Mouse (Mus musculus) megakaryocyte, embryonic 14.5 days (primary cell): ENCODE results near the gene Actr6. TPM values are rescaled to one million over a fixed set of nuclear protein-coding genes. Genes with fewer than 3 reads are reported as not detected.

Experiments used
- H3K27me3 ChIP-seq: replicated peaks from 2 replicates; pipeline ENCODE3; 2012; ENCODE audit warnings: inconsistent platforms
- H3K36me3 ChIP-seq: replicated peaks from 2 replicates; pipeline ENCODE3; 2012; ENCODE audit warnings: low read length, inconsistent platforms, mixed read lengths
- H3K4me1 ChIP-seq: 2 replicates; pipeline ENCODE4 v1.6.1; 2012; ENCODE audit warnings: inconsistent platforms
- H3K4me3 ChIP-seq: replicated peaks from 2 replicates; pipeline ENCODE3; 2012; ENCODE audit warnings: moderate library complexity, mild to moderate bottlenecking, inconsistent platforms
- H3K9me3 ChIP-seq: 2 replicates; pipeline ENCODE4 v1.6.1; 2012; ENCODE audit warnings: inconsistent platforms
- FLI1 ChIP-seq: IDR thresholded peaks from 2 replicates; pipeline ENCODE4 v1.6.1; 2012; ENCODE audit warnings: low read length, inconsistent platforms, mixed read lengths
- GATA1 ChIP-seq: IDR thresholded peaks from 3 replicates; pipeline ENCODE4 v1.6.1; 2012; ENCODE audit warnings: mixed read lengths, low read length, inconsistent platforms, borderline replicate concordance
- polyA plus RNA-seq: library from polyadenylated mRNA; stranded (reverse); fragments of >175 nt; gene quantifications from 2 replicates; pipeline ENCODE4 v1.2.3, GENCODE M21; 2012; ENCODE audit warnings: low replicate concordance; ENCODE audit not compliant: insufficient read depth

Actr6 gene
- polyA plus RNA-seq, 1 experiment, result 1.5 TPM

DNA sequence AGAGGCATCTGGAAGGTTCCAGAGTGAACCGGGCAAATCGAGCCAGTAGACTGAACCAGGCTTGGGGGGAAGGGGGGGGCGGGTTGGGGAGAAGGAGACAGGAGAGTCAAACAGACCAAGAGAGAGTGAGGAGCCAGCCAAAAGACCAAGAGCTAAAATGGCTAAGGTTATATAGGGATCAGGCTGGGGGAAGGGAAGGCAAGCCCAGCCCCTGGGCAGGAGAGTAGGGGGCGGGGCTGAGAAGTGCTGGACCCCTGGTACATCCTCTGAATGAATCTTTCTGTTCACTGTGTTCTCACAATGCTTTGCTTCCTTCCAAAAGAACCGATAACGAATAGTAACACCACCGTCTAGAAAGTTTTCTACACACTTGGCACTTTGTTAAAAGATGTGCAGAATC lies 7.6 kb upstream of the Actr6 start:
- H3K4me1 ChIP-seq, result peaks cover 73% of the 10 kb centered on the region
- H3K36me3 ChIP-seq, result peaks cover 4% of the 10 kb centered on the region
- no peak for TF ChIP-seq GATA1
- TF ChIP-seq FLI1, result no peak
- H3K4me3 ChIP-seq, result no peak overlapping the region
- no peaks in the 10 kb centered on the region for H3K9me3 ChIP-seq
- no peaks in the 10 kb centered on the region for H3K27me3 ChIP-seq

DNA sequence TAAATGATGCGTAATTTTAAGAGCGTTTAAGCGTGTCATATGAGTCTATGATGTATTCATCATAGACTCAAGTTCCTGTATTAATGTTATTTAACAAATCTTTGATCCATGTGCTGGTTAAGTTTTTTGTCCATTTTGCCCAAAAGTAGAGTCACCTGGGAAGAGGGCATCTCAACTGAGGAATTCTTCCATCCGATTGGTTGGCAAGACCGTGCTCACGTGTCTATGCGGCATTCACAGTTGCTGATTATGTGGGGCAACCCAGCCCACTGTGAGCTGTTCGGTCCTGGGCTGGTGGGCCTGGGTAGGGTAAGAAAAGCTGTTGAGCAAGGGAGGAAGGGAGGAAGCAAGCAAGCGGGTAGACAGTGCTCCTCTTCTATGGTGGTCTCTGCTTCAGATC lies 6.3 kb upstream of the Actr6 start:
- H3K4me1 ChIP-seq, result peaks cover 62% of the 10 kb centered on the region
- TF ChIP-seq FLI1 (no peak), GATA1 (no peak)
- H3K9me3 ChIP-seq, result no peaks in the 10 kb centered on the region
- peak overlapping the region; percentile 42 for H3K4me3 ChIP-seq
- H3K36me3 ChIP-seq, result peaks cover 4% of the 10 kb centered on the region
- H3K27me3 ChIP-seq, result no peaks in the 10 kb centered on the region

DNA sequence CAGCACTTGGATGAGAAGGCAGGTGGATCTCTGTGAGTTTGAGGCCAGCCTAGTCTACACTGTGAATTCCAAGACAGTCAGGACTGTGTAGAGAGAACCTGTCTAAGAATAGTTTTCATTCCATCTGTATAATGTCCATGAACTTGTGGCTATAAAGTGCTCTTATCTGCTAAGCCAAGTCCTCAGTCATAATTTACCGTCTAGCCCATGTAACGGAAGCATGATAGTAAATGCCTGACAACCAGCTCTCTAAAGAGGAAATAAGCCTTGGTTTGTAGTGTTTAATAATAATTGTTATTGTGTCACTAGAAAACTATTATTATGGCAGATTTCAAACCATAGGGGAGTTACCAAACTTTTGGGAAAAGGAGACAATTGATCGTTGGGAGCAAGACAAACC lies 5.8 kb upstream of the Actr6 start:
- H3K36me3 ChIP-seq, result peaks cover 2% of the 10 kb centered on the region
- peaks cover 57% of the 10 kb centered on the region for H3K4me1 ChIP-seq
- TF ChIP-seq FLI1 (no peak), GATA1 (no peak)
- no peak overlapping the region for H3K4me3 ChIP-seq
- H3K27me3 ChIP-seq, result no peaks in the 10 kb centered on the region
- no peaks in the 10 kb centered on the region for H3K9me3 ChIP-seq

DNA sequence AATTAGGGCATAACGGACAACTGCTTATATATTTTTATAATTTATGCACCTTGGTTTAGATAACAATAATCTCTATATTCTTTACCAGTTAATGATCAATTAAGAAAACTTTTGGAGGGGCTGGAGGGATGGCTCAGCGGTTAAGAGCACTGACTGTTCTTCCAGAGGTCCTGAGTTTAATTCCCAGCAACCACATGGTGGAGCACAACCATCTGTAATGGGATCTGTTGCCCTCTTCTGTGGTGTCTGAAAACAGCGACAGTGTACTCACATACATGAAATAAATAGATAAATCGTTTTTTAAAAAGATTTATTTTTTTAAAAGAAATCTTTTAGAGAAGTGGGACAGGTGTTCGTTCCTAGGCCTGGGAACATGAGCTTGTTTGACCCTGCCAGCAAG lies 5.0 kb upstream of the Actr6 start:
- Histone ChIP-seq H3K27me3 (no peaks in the 10 kb centered on the region), H3K36me3 (no peaks in the 10 kb centered on the region), H3K4me3 (no peak overlapping the region), H3K4me1 (peaks cover 58% of the 10 kb centered on the region), H3K9me3 (no peaks in the 10 kb centered on the region)
- TF ChIP-seq FLI1 (no peak), GATA1 (no peak)

DNA sequence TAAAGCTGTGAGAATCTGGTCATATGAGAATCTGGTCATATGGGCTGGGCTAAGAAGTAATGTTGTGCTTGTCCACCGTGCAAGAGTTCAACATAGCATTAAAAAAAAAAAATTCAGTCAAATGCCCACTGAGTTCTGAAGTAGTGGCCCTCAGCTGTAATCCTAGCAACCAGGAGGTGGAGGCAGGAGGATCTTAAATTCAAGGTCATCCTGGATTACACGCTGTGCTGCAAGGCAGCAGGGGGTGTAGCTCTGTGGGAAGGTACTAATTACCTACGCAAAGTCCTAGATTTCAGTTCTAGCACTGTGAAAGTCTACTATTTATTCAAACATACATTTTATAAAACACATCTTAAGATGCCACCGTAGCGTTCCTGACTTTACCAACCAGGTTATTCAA lies 754 bp downstream of the Actr6 start:
- TF ChIP-seq FLI1, result no peak
- TF ChIP-seq GATA1, result no peak
- Histone ChIP-seq H3K27me3 (no peaks in the 10 kb centered on the region), H3K9me3 (no peaks in the 10 kb centered on the region), H3K4me1 (peaks cover 30% of the 10 kb centered on the region), H3K36me3 (peaks cover 32% of the 10 kb centered on the region), H3K4me3 (peak overlapping the region; percentile 93)

DNA sequence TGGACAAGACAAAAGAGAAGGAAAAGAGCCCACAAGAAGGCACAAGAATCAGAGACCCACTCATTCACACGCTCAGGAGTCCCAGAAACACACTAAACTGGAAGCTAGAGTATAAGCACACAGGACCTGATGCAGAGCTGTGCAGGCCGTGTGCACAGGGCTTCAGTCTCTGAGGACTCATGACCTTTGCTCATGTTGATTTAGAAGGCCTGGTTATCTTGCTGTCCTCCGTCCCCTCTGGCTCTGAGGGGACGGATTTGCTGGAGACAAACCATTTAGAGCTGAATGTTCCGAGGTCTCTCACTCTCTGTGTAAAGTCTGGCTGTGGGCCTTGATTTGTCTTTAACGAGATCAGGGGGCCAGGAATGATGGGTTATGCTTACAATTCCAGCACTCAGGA lies 1.7 kb downstream of the Actr6 start:
- no peaks in the 10 kb centered on the region for H3K27me3 ChIP-seq
- no peaks in the 10 kb centered on the region for H3K9me3 ChIP-seq
- H3K36me3 ChIP-seq, result peaks cover 42% of the 10 kb centered on the region
- TF ChIP-seq GATA1, result no peak
- no peak for TF ChIP-seq FLI1
- H3K4me3 ChIP-seq, result peak overlapping the region; percentile 71
- H3K4me1 ChIP-seq, result peaks cover 28% of the 10 kb centered on the region

DNA sequence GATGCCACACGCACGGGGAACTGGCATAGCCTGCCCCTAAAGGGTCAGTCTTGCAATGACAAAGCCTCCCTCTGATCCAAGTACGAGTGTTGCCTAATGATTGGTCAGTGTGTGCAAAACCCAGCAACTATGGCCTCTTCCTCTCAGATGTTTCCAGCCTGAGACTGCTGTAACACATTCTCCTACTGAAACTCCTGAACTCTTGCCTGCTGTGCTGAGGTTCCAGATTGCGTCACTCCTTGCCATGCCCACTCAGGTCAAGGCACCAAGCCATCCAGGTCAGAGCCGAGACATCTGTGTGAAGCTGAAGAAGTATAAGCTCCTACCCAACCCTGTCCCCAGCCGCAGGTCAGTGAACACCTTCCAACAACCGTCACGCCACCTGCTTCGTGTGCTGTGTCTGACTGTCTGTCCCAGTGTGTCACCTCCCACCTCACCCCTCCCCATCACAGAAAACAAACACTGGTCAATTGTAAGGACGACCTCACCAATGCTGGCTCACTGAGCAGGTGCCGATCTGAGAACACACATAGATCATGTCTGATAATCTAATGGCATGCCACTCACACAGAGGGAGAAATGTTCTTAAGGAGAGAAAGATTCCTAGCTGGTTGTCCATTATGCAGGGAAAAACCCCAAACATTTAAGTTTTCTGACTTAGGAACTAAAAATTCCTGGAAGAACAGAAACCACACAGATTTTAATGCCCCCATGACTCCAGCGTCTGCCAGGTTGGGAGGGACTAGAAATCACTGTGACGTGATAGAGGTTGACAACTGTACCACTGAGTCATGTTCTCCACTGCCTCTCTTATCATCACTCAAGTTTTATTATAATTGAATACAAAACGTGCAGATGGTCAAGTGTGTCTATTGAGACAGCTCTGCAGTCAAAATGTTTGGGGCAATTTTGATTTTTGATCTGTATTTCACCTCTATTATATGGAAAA lies 9.6 kb downstream of the Actr6 start:
- TF ChIP-seq GATA1, result no peak
- TF ChIP-seq FLI1, result no peak
- no peak overlapping the region for H3K4me3 ChIP-seq
- peaks cover 4% of the 10 kb centered on the region; the same call in 1 of the 2 replicates for H3K4me1 ChIP-seq
- H3K9me3 ChIP-seq, result peaks cover 7% of the 10 kb centered on the region
- H3K27me3 ChIP-seq, result no peaks in the 10 kb centered on the region
- peaks cover 84% of the 10 kb centered on the region for H3K36me3 ChIP-seq

DNA sequence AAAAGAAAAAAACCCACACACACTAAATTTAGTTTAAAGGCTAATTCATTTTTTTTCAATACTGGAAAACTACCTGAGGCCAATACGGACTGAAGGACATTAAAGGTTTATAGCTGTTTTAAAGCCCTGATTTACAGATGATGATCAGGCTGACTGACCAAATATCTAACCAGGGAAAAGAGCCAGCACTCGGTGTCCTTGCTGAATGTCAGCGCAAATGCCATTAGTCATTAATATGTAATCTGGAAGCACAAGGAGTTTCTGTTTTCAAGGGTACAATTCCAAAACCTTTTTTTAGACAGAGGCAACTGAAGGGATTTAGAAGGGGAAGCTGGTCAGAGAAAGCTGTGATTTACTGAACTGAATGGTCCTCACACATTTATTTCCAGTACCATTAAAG lies 11.3 kb downstream of the Actr6 start:
- H3K9me3 ChIP-seq, result peaks cover 7% of the 10 kb centered on the region
- TF ChIP-seq GATA1, result no peak
- TF ChIP-seq FLI1, result no peak
- H3K4me3 ChIP-seq, result no peak overlapping the region
- H3K27me3 ChIP-seq, result no peaks in the 10 kb centered on the region
- H3K36me3 ChIP-seq, result peaks cover 83% of the 10 kb centered on the region
- H3K4me1 ChIP-seq, result peaks cover 4% of the 10 kb centered on the region; the same call in 1 of the 2 replicates

DNA sequence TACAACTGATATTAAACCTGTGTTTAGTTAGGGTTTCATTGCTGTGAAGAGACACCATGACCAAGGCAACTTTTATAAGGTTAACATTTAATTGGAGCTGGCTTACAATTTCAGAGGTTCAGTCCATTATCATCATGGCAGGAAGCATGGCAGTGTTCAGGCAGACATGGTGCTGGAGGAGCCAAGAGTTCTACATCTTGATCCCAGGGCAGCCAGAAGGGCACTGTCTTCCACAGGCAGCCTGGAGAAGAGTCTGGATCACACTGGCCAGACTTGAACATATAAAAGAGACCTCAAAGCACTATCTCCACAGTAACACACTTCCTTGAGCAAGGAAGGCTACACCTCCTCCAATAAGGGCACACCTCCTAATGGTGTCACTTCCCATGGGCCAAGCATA lies 11.8 kb downstream of the Actr6 start:
- Histone ChIP-seq H3K36me3 (peaks cover 84% of the 10 kb centered on the region), H3K9me3 (peaks cover 7% of the 10 kb centered on the region), H3K4me1 (peaks cover 4% of the 10 kb centered on the region; the same call in 1 of the 2 replicates), H3K27me3 (no peaks in the 10 kb centered on the region), H3K4me3 (no peak overlapping the region)
- no peak for TF ChIP-seq FLI1
- no peak for TF ChIP-seq GATA1

DNA sequence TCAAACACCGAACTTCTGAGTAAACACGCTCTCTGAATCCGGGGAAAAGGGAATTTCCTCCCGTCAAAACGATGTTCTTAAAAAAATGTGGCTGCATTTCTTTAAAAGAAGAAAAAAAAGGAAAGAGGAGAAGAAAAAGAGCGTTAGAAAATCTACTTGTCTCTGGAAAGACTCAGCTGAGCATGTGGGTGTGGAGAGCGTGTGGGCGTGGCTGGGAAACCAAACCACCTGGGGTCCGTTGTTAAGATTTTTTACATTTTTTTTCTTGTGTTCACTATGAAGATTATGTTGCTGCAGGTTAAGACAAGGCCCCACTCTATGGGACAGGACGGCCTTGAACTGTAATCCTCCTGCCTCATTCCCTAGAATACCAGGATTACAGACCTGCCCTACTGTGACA lies 17.2 kb downstream of the Actr6 start:
- peaks cover 6% of the 10 kb centered on the region; the same call in 1 of the 2 replicates for H3K9me3 ChIP-seq
- no peak for TF ChIP-seq FLI1
- no peak for TF ChIP-seq GATA1
- peaks cover 80% of the 10 kb centered on the region for H3K36me3 ChIP-seq
- no peaks in the 10 kb centered on the region for H3K27me3 ChIP-seq
- H3K4me3 ChIP-seq, result no peak overlapping the region
- H3K4me1 ChIP-seq, result 0 out of 2 replicates have a peak, but pooled peaks cover 3% of the 10 kb centered on the region
